Mouse (Mus musculus) MEL (cell line): ENCODE measurements around the gene Cntnap2. TPM values are rescaled to one million over a fixed set of nuclear protein-coding genes. Genes with fewer than 3 reads are reported as not detected.

Experiments
- DNase-seq: peaks from one replicate; pipeline ENCODE4 v3.0.0; 2011; ENCODE audit warnings: low read depth, low spot score
- H3K27ac ChIP-seq: 2 replicates; pipeline ENCODE4 v1.5.1; 2012; ENCODE audit warnings: low read depth, mild to moderate bottlenecking, control low read depth, low read length, moderate library complexity; ENCODE audit not compliant: control insufficient read depth
- H3K27me3 ChIP-seq, 2 experiments: fragments of 150-350 bp in 1 of 2; sonication (generic) in 1 of 2; 2 replicates each; pipeline ENCODE4 v1.6.1; 2012; ENCODE audit warnings: low read length in 2 of 2, mild to moderate bottlenecking in 2 of 2, improper control_type of control experiment in 1 of 2, moderate library complexity in 1 of 2; ENCODE audit not compliant: insufficient read depth in 2 of 2, control insufficient read depth in 1 of 2
- H3K36me3 ChIP-seq, 2 experiments: 2 replicates each; pipeline ENCODE4 v1.6.1; 2012 to 2014; ENCODE audit warnings: low read length in 2 of 2, improper control_type of control experiment in 1 of 2, inconsistent platforms in 1 of 2, mild to moderate bottlenecking in 1 of 2; ENCODE audit not compliant: insufficient read depth in 2 of 2, control insufficient read depth in 1 of 2
- H3K4me1 ChIP-seq, 2 experiments: fragments of 150-350 bp in 1 of 2; sonication (generic) in 1 of 2; 2 replicates each; pipeline ENCODE4 v1.6.1; 2012; ENCODE audit warnings: low read length in 2 of 2, improper control_type of control experiment in 1 of 2, mild to moderate bottlenecking in 1 of 2; ENCODE audit not compliant: insufficient read depth in 2 of 2, control insufficient read depth in 1 of 2
- H3K4me3 ChIP-seq, 2 experiments: fragments of 150-350 bp in 1 of 2; sonication (generic) in 1 of 2; 2 replicates each; pipeline ENCODE4 v1.5.1; 2012; ENCODE audit warnings: low read depth in 2 of 2, low read length in 2 of 2, mild to moderate bottlenecking in 2 of 2, moderate library complexity in 2 of 2, control low read depth in 1 of 2, improper control_type of control experiment in 1 of 2; ENCODE audit not compliant: control insufficient read depth in 1 of 2, insufficient read depth in 1 of 2
- H3K79me2 ChIP-seq: 2 replicates; pipeline ENCODE4 v1.6.1; 2012; ENCODE audit warnings: mild to moderate bottlenecking, low read length, moderate library complexity; ENCODE audit not compliant: control insufficient read depth, poor library complexity, insufficient read depth
- H3K9ac ChIP-seq: 2 replicates; pipeline ENCODE4 v1.6.1; 2012; ENCODE audit warnings: low read depth, mild to moderate bottlenecking, control low read depth, low read length, moderate library complexity; ENCODE audit not compliant: control insufficient read depth, poor library complexity, severe bottlenecking
- H3K9me3 ChIP-seq: fragments of 150-350 bp; sonication (generic); replicated peaks from 2 replicates; pipeline ENCODE4 v1.6.1; 2012; ENCODE audit warnings: mild to moderate bottlenecking, low read length, improper control_type of control experiment, moderate library complexity; ENCODE audit not compliant: insufficient read depth
- BHLHE40 ChIP-seq: IDR thresholded peaks from 2 replicates; pipeline ENCODE4 v1.6.1; 2012; ENCODE audit warnings: low read depth, mild to moderate bottlenecking, inconsistent platforms, low read length, improper control_type of control experiment, borderline replicate concordance
- CHD1 ChIP-seq: IDR thresholded peaks from 2 replicates; pipeline ENCODE4 v1.6.1; 2012; ENCODE audit warnings: low read depth, mild to moderate bottlenecking, inconsistent platforms, low read length, improper control_type of control experiment
- CTCF ChIP-seq, 3 experiments: IDR thresholded peaks in 2 of 3; conservative IDR thresholded peaks in 1 of 3; 2 replicates each; pipeline ENCODE4 v1.5.1; 2011 to 2012; ENCODE audit warnings: low read length in 3 of 3, low read depth in 2 of 3, mild to moderate bottlenecking in 2 of 3, improper control_type of control experiment in 1 of 3, inconsistent platforms in 1 of 3, mixed read lengths in 1 of 3, moderate library complexity in 1 of 3; ENCODE audit not compliant: control insufficient read depth in 1 of 3, insufficient read depth in 1 of 3, poor library complexity in 1 of 3, severe bottlenecking in 1 of 3
- ELF1 ChIP-seq: IDR thresholded peaks from 2 replicates; pipeline ENCODE4 v1.6.1; 2014; ENCODE audit warnings: low read depth, mild to moderate bottlenecking, inconsistent platforms, low read length, improper control_type of control experiment, moderate library complexity
- ETS1 ChIP-seq: IDR thresholded peaks from 2 replicates; pipeline ENCODE4 v1.6.1; 2012; ENCODE audit warnings: low read depth, mild to moderate bottlenecking, inconsistent platforms, low read length, improper control_type of control experiment, moderate library complexity
- GABPA ChIP-seq: IDR thresholded peaks from 2 replicates; pipeline ENCODE4 v1.6.1; 2012; ENCODE audit warnings: low read depth, mild to moderate bottlenecking, inconsistent platforms, low read length, improper control_type of control experiment, moderate library complexity
- GATA1 ChIP-seq: IDR thresholded peaks from 2 replicates; pipeline ENCODE4 v1.6.1; 2011; ENCODE audit warnings: low read depth, low read length, improper control_type of control experiment
- HCFC1 ChIP-seq: IDR thresholded peaks from 2 replicates; pipeline ENCODE4 v1.6.1; 2012; ENCODE audit warnings: low read depth, mild to moderate bottlenecking, inconsistent platforms, low read length, improper control_type of control experiment, moderate library complexity
- JUND ChIP-seq: IDR thresholded peaks from 2 replicates; pipeline ENCODE4 v1.6.1; 2011; ENCODE audit warnings: low read depth, mild to moderate bottlenecking, improper control_type of control experiment, low read length
- MAX ChIP-seq: IDR thresholded peaks from 2 replicates; pipeline ENCODE4 v1.6.1; 2011; ENCODE audit warnings: low read length, improper control_type of control experiment
- MAZ ChIP-seq: IDR thresholded peaks from 2 replicates; pipeline ENCODE4 v1.6.1; 2012; ENCODE audit warnings: low read depth, mild to moderate bottlenecking, inconsistent platforms, low read length, improper control_type of control experiment
- MXI1 ChIP-seq: IDR thresholded peaks from 2 replicates; pipeline ENCODE4 v1.6.1; 2011; ENCODE audit warnings: mild to moderate bottlenecking, low read depth, low read length, improper control_type of control experiment
- NELFE ChIP-seq: IDR thresholded peaks from 2 replicates; pipeline ENCODE4 v1.6.1; 2011; ENCODE audit warnings: low read depth, low read length, improper control_type of control experiment
- RAD21 ChIP-seq: IDR thresholded peaks from 2 replicates; pipeline ENCODE4 v1.6.1; 2011; ENCODE audit warnings: mild to moderate bottlenecking, low read depth, low read length, improper control_type of control experiment
- SIN3A ChIP-seq: IDR thresholded peaks from 2 replicates; pipeline ENCODE4 v1.6.1; 2012; ENCODE audit warnings: low read length, improper control_type of control experiment, inconsistent platforms
- SMC3 ChIP-seq: IDR thresholded peaks from 2 replicates; pipeline ENCODE4 v1.6.1; 2011; ENCODE audit warnings: low read depth, low read length, improper control_type of control experiment
- TCF12 ChIP-seq: IDR thresholded peaks from 2 replicates; pipeline ENCODE4 v1.6.1; 2014; ENCODE audit warnings: low read depth, mild to moderate bottlenecking, inconsistent platforms, low read length, improper control_type of control experiment, moderate library complexity
- UBTF ChIP-seq: IDR thresholded peaks from 2 replicates; pipeline ENCODE4 v1.6.1; 2012; ENCODE audit warnings: low read depth, mild to moderate bottlenecking, inconsistent platforms, low read length, improper control_type of control experiment, moderate library complexity, borderline replicate concordance; ENCODE audit not compliant: insufficient read depth
- USF2 ChIP-seq, 2 experiments: IDR thresholded peaks; 2 replicates each; pipeline ENCODE4 v1.6.1; 2011 to 2012; ENCODE audit warnings: improper control_type of control experiment in 2 of 2, low read length in 2 of 2, borderline replicate concordance in 1 of 2, inconsistent platforms in 1 of 2, low read depth in 1 of 2, mild to moderate bottlenecking in 1 of 2; ENCODE audit not compliant: insufficient read depth in 1 of 2
- ZMIZ1 ChIP-seq: IDR thresholded peaks from 2 replicates; pipeline ENCODE4 v1.6.1; 2012; ENCODE audit warnings: low read depth, mild to moderate bottlenecking, inconsistent platforms, low read length, improper control_type of control experiment, moderate library complexity
- polyA plus RNA-seq, 2 experiments: library from polyadenylated mRNA; stranded (reverse) in 1 of 2; unstranded in 1 of 2; fragments of >175 nt in 1 of 2; fragments of >200 nt in 1 of 2; gene quantifications; 2 replicates each; pipeline versions ENCODE4 v1.2.1 to v1.2.4; 2012; ENCODE audit warnings: low replicate concordance in 2 of 2, low read depth in 1 of 2; ENCODE audit not compliant: insufficient read length in 2 of 2, insufficient read depth in 1 of 2, missing spikeins in 1 of 2
- total RNA-seq: library from RNA; depleted of rRNA; stranded (reverse); fragments of 300-350 nt; gene quantifications from 2 replicates; pipeline ENCODE4 v1.2.3, GENCODE M21; 2012

Cntnap2 gene
- total and polyA plus RNA-seq, 3 experiments: 0.01 TPM; not detected in 2

- no peak overlapping the region for H3K4me3 ChIP-seq
- H3K4me1 ChIP-seq: peaks cover 0 to 4% of the 10 kb centered on the region in 2 experiments; a peak in 1 of 4 replicates
- TF ChIP-seq JUND (no peak), SIN3A (no peak), RAD21 (no peak)
- H3K27me3 ChIP-seq: no peaks in the 10 kb centered on the region; a peak in 1 of 4 replicates
- no peaks in the 10 kb centered on the region for H3K9me3 ChIP-seq
- H3K79me2 ChIP-seq: no peaks in the 10 kb centered on the region
- no peak for DNase-seq
- no peak overlapping the region for H3K9ac ChIP-seq
- no peak overlapping the region for H3K27ac ChIP-seq
- H3K36me3 ChIP-seq: no peaks in the 10 kb centered on the region
These were observed 2213.7 kb downstream of the Cntnap2 start for GRCm38 (mm10) chr6:47272606-47273575.

GRCm38 (mm10) chr6:47275065-47275464, 2215.9 kb downstream of the Cntnap2 start:
- no peak overlapping the region for H3K4me3 ChIP-seq
- no peaks in the 10 kb centered on the region for H3K9me3 ChIP-seq
- no peaks in the 10 kb centered on the region for H3K79me2 ChIP-seq
- H3K36me3 ChIP-seq: no peaks in the 10 kb centered on the region
- no peak for TF ChIP-seq SMC3
- TF ChIP-seq UBTF: no peak
- no peak for TF ChIP-seq MAX
- no peak for TF ChIP-seq CHD1
- TF ChIP-seq MXI1: no peak
- TF ChIP-seq USF2 (IDR thresholded peaks at IDR 0.05; ENCODE audit: borderline replicate concordance in 1 of 2, insufficient read depth in 1 of 2, low read depth in 1 of 2, low read length in 2 of 2): no peak
- no peak for TF ChIP-seq GATA1
- no peak for TF ChIP-seq CTCF (IDR thresholded peaks at IDR 0.05 in 2 of 3, conservative IDR thresholded peaks at IDR 0.05 in 1 of 3; ENCODE audit: control insufficient read depth in 1 of 3, insufficient read depth in 1 of 3, low read depth in 2 of 3, low read length in 3 of 3, poor library complexity in 1 of 3, severe bottlenecking in 1 of 3)
- no peak for TF ChIP-seq TCF12
- no peak for TF ChIP-seq ETS1
- TF ChIP-seq NELFE: no peak
- TF ChIP-seq ZMIZ1: no peak
- no peak for TF ChIP-seq BHLHE40
- TF ChIP-seq MAZ: no peak
- no peak for TF ChIP-seq ELF1
- TF ChIP-seq HCFC1: no peak
- TF ChIP-seq GABPA: no peak
- H3K27me3 ChIP-seq: no peaks in the 10 kb centered on the region; a peak in 1 of 4 replicates
- peaks cover 0 to 4% of the 10 kb centered on the region in 2 experiments; a peak in 1 of 4 replicates for H3K4me1 ChIP-seq
- no peak overlapping the region for H3K9ac ChIP-seq
- no peak for DNase-seq
- H3K27ac ChIP-seq: no peak overlapping the region
